In genomic region chr5:67095153-67095552, GRCm38 (mm10) we compare ENCODE assay signal across 13 mouse cellular contexts. TPM values are rescaled to one million over a fixed set of nuclear protein-coding genes. Genes with fewer than 3 reads are reported as not detected.
DNase-seq lines count a peak whose midpoint lies in the region; ATAC-seq lines count a peak whose summit lies in the region.
"Had no signal": no experiment of that assay in that cellular context is flagged by ENCODE, and none has a peak within 500 bp of the region (broad histone marks: within the 10 kb centered on the region; RNA-seq: fewer than 3 reads in every experiment).

No protein-coding gene starts in this region.

- H3K9ac ChIP-seq in neural tube, embryonic 15.5 days (replicated peaks), result no peak overlapping the region
- peak overlapping the region; percentile 64 for H3K9ac ChIP-seq in hindbrain, embryonic 13.5 days
- H3K9ac ChIP-seq: limb, embryonic 13.5 days; neural tube, embryonic 13.5 days had no signal

- H3K36me3 ChIP-seq in neural tube, embryonic 15.5 days, result no peaks in the 10 kb centered on the region
- H3K36me3 ChIP-seq in hindbrain, embryonic 13.5 days, result no peaks in the 10 kb centered on the region
- H3K36me3 ChIP-seq: limb, embryonic 13.5 days; neural tube, embryonic 13.5 days had no signal

- no peak overlapping the region for H3K4me2 ChIP-seq in neural tube, embryonic 15.5 days
- peak overlapping the region; percentile 37 for H3K4me2 ChIP-seq in hindbrain, embryonic 13.5 days

- intact Hi-C loops in heart, postnatal 36 days (cut with DNase I), result no loop called here
- intact Hi-C loops in left cerebral cortex, postnatal 10 days (cut with DNase I), result no loop called here

- peak; percentile 5 to 6 for DNase-seq in heart, postnatal 36 days
- DNase-seq in heart, adult 9 months (ENCODE audit: low spot score in 2 of 2), result no peak
- DNase-seq in neural tube, embryonic 10.5 days (ENCODE audit: extremely low spot score, low spot score), result peak; percentile 66
- DNase-seq in retina, postnatal 1 day, result peak; percentile 31
- no peak for DNase-seq in left cerebral cortex, postnatal 10 days (ENCODE audit: extremely low spot score in 1 of 2, low spot score in 2 of 2)
- DNase-seq: thymus, postnatal 36 days had no signal

- H3K27ac ChIP-seq in neural tube, embryonic 15.5 days (replicated peaks), result no peak overlapping the region
- H3K27ac ChIP-seq in hindbrain, embryonic 13.5 days, result peak overlapping the region; percentile 76
- H3K27ac ChIP-seq: limb, embryonic 13.5 days; neural tube, embryonic 13.5 days had no signal

- no peaks in the 10 kb centered on the region for H3K9me3 ChIP-seq in neural tube, embryonic 15.5 days (replicated peaks)
- no peaks in the 10 kb centered on the region for H3K9me3 ChIP-seq in hindbrain, embryonic 13.5 days
- H3K9me3 ChIP-seq: limb, embryonic 13.5 days; neural tube, embryonic 13.5 days had no signal

- WGBS in neural tube, embryonic 15.5 days, result under 1% methylated on average over 15 of the region's 15 CpGs
- under 1% methylated on average over 15 of the region's 15 CpGs for WGBS in hindbrain, embryonic 13.5 days

- ATAC-seq in neural tube, embryonic 15.5 days (ENCODE audit: low FRiP score), result no peak
- no peak for ATAC-seq in hindbrain, embryonic 13.5 days (ENCODE audit: low FRiP score)
- ATAC-seq in inflammation-experienced regulatory T-cells, adult 6 months, result no peak

- H3K4me1 ChIP-seq in neural tube, embryonic 15.5 days, result peaks cover 8% of the 10 kb centered on the region
- peaks cover 8% of the 10 kb centered on the region for H3K4me1 ChIP-seq in hindbrain, embryonic 13.5 days (replicated peaks)

- peaks cover 90% of the 10 kb centered on the region for H3K27me3 ChIP-seq in neural tube, embryonic 15.5 days (replicated peaks)
- H3K27me3 ChIP-seq in hindbrain, embryonic 13.5 days, result peaks cover 96% of the 10 kb centered on the region

- H3K4me3 ChIP-seq in neural tube, embryonic 15.5 days (replicated peaks), result no peak overlapping the region
- peak overlapping the region; percentile 34 for H3K4me3 ChIP-seq in hindbrain, embryonic 13.5 days

RNA-seq across cellular contexts. Expression of gene Phox2b, which starts 3.9 kb away (rescaled TPM):
- not detected for total RNA-seq in heart, postnatal 36 days (2021)
- 2.6 and 3.6 TPM in 2 replicates for polyA plus RNA-seq in neural tube, embryonic 15.5 days (2015; fragmentation: Nextera tagmentation; extraction: Ambion mirVana)
- polyA plus RNA-seq in hindbrain, embryonic 13.5 days (2015; fragmentation: Nextera tagmentation; extraction: Ambion mirVana), result 32.3 and 38.4 TPM in 2 replicates
- under 1 TPM in 1 of 3 experiments, not detected in 2; 0.24 TPM for polyA plus RNA-seq in inflammation-experienced regulatory T-cells, adult 6 months (2017; shearing (Covaris generic))
- total RNA-seq in left cerebral cortex, postnatal 10 days (2021), result not detected
- total RNA-seq: layer of hippocampus, adult 18-20 months had no signal
- polyA plus RNA-seq: gonadal fat pad, adult 2 months had no signal

Comparison
In these comparisons a context has a peak if more than half of its experiments do, and no peak if none do; other contexts are left out.
1. DNase-seq: peak in heart, postnatal 36 days (2 of 2), neural tube, embryonic 10.5 days (single experiment) and retina, postnatal 1 day (single experiment); none in heart, adult 9 months (0 of 2) and left cerebral cortex, postnatal 10 days (0 of 2).